Mouse (Mus musculus) midbrain, postnatal 0 days (tissue): Measurements from ENCODE around the gene Fbln2. TPM values are rescaled to one million over a fixed set of nuclear protein-coding genes. Genes with fewer than 3 reads are reported as not detected.

Experiments used
- ATAC-seq: fragments of 200-750 bp; cut with Nextera tagmentation; 2 replicates; pipeline ENCODE4 v1.8.0; 2017; ENCODE audit warnings: moderate number of reproducible peaks, mild to moderate bottlenecking, moderate TSS enrichment, moderate library complexity; ENCODE audit not compliant: low FRiP score
- DNase-seq: peaks from one replicate; pipeline ENCODE4 v3.0.0-alpha.2; 2015; ENCODE audit warnings: low spot score
- H3K27ac ChIP-seq: fragments of 300-500 bp; sonication (generic); 2 replicates; pipeline ENCODE4 v1.5.1; 2014; ENCODE audit warnings: low read depth, mild to moderate bottlenecking, low read length, mixed read lengths
- H3K27me3 ChIP-seq: fragments of 300-500 bp; sonication (generic); 2 replicates; pipeline ENCODE4 v1.6.1; 2014; ENCODE audit warnings: low read length, control low read depth, mixed read lengths; ENCODE audit not compliant: insufficient read depth
- H3K36me3 ChIP-seq: fragments of 300-500 bp; sonication (generic); 2 replicates; pipeline ENCODE4 v1.6.1; 2014; ENCODE audit warnings: low read length, control low read depth, mixed read lengths; ENCODE audit not compliant: insufficient read depth
- H3K4me1 ChIP-seq: fragments of 300-500 bp; sonication (generic); 2 replicates; pipeline ENCODE4 v1.6.1; 2014; ENCODE audit warnings: mild to moderate bottlenecking, control low read depth, antibody characterized with exemption, low read length, mixed read lengths; ENCODE audit not compliant: insufficient read depth
- H3K4me2 ChIP-seq: fragments of 300-500 bp; sonication (generic); 2 replicates; pipeline ENCODE4 v1.6.1; 2014; ENCODE audit warnings: low read depth, mild to moderate bottlenecking, low read length, mixed read lengths; ENCODE audit not compliant: poor library complexity, severe bottlenecking
- H3K4me3 ChIP-seq: fragments of 300-500 bp; sonication (generic); 2 replicates; pipeline ENCODE4 v1.5.1; 2014; ENCODE audit warnings: low read depth, mild to moderate bottlenecking, low read length, moderate library complexity
- H3K9ac ChIP-seq: fragments of 300-500 bp; sonication (generic); replicated peaks from 2 replicates; pipeline ENCODE4 v1.6.1; 2014; ENCODE audit warnings: mild to moderate bottlenecking, low read length, moderate library complexity, mixed read lengths; ENCODE audit not compliant: poor library complexity, severe bottlenecking
- H3K9me3 ChIP-seq: fragments of 300-500 bp; sonication (generic); 2 replicates; pipeline ENCODE4 v1.6.1; 2016; ENCODE audit warnings: low read length, control low read depth
- CTCF ChIP-seq: IDR thresholded peaks from 2 replicates; pipeline ENCODE4 v1.5.1; 2016; ENCODE audit warnings: antibody characterized with exemption, mild to moderate bottlenecking
- WGBS: fragments of 180-500 bp; shearing (Covaris S2); extraction: QIAGEN DNeasy Blood & Tissue Kit; methylation state at CpG from one replicate; pipeline ENCODE4 v1.1.7; 2014; 5-methylcytosine and 5-hydroxymethylcytosine counted together
- polyA plus RNA-seq: library from polyadenylated mRNA; unstranded; fragments of >200 nt; fragmentation: Nextera tagmentation; extraction: Ambion mirVana; gene quantifications from 2 replicates; pipeline ENCODE4 v1.2.1, GENCODE M21; 2015
- total RNA-seq: library from RNA; depleted of rRNA; stranded (reverse); fragments of >200 nt; gene quantifications from 2 replicates; pipeline ENCODE4 v1.2.3, GENCODE M21; 2014

The Fbln2 gene
- total and polyA plus RNA-seq, 2 experiments from 2014 or later = 12.1 to 33.5 TPM

DNA sequence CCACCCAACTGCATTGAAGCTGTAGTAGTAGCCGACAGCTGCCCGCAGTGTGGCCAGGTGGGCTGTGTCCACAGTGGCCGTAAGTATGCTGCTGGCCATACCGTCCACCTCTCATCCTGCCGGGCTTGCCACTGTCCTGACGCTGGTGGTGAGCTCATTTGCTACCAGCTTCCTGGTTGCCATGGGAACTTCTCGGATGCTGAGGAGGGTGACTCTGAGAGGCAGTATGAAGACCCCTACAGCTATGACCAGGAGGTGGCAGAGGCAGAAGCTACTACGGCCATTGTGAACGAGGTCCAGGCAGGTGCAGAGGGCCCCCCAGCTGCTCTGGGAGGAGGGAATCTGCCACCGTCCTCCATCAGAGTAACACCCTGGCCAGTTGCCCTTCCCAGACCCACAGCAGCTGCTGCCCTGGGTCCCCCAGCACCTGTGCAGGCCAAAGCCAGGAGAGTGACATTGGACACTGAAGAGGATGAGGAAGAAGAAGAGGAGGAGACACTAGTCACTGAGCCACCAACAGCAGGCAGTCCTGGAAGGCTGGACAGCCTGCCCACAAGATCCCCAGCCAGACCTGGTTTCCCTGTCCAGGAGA, 21.3 kb downstream of the Fbln2 start:
- Histone ChIP-seq H3K27me3 (no peaks in the 10 kb centered on the region), H3K4me2 (no peak overlapping the region), H3K36me3 (no peaks in the 10 kb centered on the region), H3K9ac (no peak overlapping the region), H3K27ac (no peak overlapping the region), H3K9me3 (no peaks in the 10 kb centered on the region), H3K4me3 (no peak overlapping the region), H3K4me1 (no peaks in the 10 kb centered on the region)
- 0 out of 2 replicates have a peak, but pooled peaks have one; percentile 21 for TF ChIP-seq CTCF
- ATAC-seq = no peak
- 44% methylated on average over 10 of the region's 10 CpGs for WGBS
- no peak for DNase-seq

DNA sequence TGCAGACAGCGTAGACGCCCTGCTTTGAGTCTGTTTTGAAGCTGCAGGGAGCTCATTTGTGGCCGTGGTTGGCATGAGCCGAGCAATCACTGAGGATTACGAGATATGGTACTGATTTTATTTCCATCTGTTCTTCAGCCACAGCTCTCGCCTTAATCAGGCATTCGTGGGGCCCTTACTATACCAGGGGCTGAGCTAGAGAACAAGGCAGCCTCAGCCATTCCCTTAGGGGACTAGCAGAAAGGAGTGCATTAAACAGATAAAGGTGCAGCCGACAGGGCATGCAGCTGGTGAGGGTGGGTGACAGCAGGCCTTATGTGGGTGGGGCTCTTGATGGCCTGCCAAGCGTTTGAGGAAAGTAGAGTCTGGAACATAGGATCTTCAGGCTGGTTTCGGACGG, 23.8 kb downstream of the Fbln2 start:
- no peak overlapping the region for H3K4me2 ChIP-seq
- no peaks in the 10 kb centered on the region for H3K9me3 ChIP-seq
- ATAC-seq (no peak), DNase-seq (no peak)
- no peak overlapping the region for H3K4me3 ChIP-seq
- H3K27me3 ChIP-seq = no peaks in the 10 kb centered on the region
- WGBS = 36% methylated on average over 11 of the region's 11 CpGs
- H3K9ac ChIP-seq = no peak overlapping the region
- H3K36me3 ChIP-seq = no peaks in the 10 kb centered on the region
- H3K4me1 ChIP-seq = no peaks in the 10 kb centered on the region
- no peak overlapping the region for H3K27ac ChIP-seq
- no peak for TF ChIP-seq CTCF

DNA sequence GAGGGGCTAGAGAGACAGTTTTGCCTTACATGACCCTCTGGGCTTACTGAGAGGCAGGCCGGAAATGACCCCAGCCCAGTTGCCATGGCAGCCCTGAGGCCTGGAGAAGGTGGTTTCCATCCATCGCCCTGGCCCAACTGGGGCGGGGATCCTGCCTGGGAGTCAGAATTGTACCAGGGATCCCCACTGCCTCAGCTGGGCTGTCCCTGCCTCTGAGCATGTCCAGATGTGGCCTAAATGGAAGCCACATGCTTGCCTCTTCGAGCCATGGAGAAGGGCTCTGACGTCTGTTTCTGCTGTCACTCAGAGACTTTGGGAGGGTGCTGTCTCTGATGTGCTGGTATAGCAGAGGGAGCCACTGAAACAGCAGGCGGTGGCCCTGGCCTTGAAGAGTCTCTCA, 24.2 kb downstream of the Fbln2 start:
- H3K4me2 ChIP-seq = no peak overlapping the region
- no peak overlapping the region for H3K9ac ChIP-seq
- H3K4me1 ChIP-seq = no peaks in the 10 kb centered on the region
- H3K36me3 ChIP-seq = no peaks in the 10 kb centered on the region
- no peak for DNase-seq
- WGBS = 46% methylated on average over 6 of the region's 6 CpGs
- ATAC-seq = no peak
- no peaks in the 10 kb centered on the region for H3K9me3 ChIP-seq
- no peaks in the 10 kb centered on the region for H3K27me3 ChIP-seq
- H3K4me3 ChIP-seq = no peak overlapping the region
- H3K27ac ChIP-seq = no peak overlapping the region
- no peak for TF ChIP-seq CTCF

DNA sequence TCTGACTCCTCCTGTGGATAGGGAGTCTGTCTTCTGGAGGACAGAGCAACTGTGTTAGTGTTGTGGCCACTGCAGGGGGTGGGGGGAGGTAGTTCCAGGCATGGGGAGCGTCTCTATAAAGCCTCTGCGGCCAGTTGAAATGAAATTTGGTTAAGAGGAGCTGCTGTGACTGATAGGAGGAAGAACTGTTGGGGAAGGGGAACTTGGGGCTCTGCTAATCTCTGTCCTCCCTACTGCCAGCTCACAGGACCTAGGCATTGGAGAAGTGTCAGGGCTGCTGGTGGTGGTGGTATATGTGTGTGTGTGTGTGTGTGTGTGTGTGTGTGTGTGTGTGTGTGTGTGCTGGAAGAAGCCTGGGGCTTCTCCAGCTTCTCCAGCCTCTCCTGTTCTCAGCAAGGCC, 25.0 kb downstream of the Fbln2 start:
- WGBS = 56% methylated on average over 2 of the region's 2 CpGs
- no peak overlapping the region for H3K9ac ChIP-seq

DNA sequence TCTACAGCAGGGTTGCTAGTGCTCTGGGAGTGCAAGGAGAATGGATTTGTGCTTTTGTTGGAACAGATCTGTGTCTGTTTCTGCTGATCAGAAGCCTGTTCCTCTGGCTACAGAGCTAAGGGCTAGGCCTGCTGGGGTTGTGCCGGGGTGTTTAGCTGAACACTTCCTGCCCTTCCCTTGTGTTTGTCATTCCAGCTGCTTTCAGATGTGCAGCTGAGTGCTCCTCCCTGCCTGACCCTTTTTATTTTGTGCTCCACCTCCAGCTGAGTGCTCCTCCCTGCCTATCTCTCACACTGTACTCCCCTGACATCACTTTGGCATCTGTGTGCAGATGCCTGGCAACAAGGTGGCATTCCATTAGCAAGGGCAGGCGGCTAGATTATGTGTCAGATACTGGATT, 28.3 kb downstream of the Fbln2 start:
- 50% methylated on average over 2 of the region's 2 CpGs for WGBS
- no peaks in the 10 kb centered on the region for H3K9me3 ChIP-seq
- H3K4me1 ChIP-seq = no peaks in the 10 kb centered on the region
- H3K4me3 ChIP-seq = no peak overlapping the region
- no peak for DNase-seq
- ATAC-seq = no peak
- no peak overlapping the region for H3K4me2 ChIP-seq
- no peak overlapping the region for H3K27ac ChIP-seq
- no peaks in the 10 kb centered on the region for H3K36me3 ChIP-seq
- no peak overlapping the region for H3K9ac ChIP-seq
- no peak for TF ChIP-seq CTCF
- no peaks in the 10 kb centered on the region for H3K27me3 ChIP-seq

More for the DNA sequence above, 25.0 kb downstream of the Fbln2 start:
- DNase-seq (no peak), ATAC-seq (no peak)
- no peak overlapping the region for H3K4me3 ChIP-seq
- no peaks in the 10 kb centered on the region for H3K4me1 ChIP-seq
- H3K9me3 ChIP-seq = no peaks in the 10 kb centered on the region
- no peak for TF ChIP-seq CTCF
- no peaks in the 10 kb centered on the region for H3K36me3 ChIP-seq
- H3K4me2 ChIP-seq = no peak overlapping the region
- no peaks in the 10 kb centered on the region for H3K27me3 ChIP-seq
- H3K27ac ChIP-seq = no peak overlapping the region

DNA sequence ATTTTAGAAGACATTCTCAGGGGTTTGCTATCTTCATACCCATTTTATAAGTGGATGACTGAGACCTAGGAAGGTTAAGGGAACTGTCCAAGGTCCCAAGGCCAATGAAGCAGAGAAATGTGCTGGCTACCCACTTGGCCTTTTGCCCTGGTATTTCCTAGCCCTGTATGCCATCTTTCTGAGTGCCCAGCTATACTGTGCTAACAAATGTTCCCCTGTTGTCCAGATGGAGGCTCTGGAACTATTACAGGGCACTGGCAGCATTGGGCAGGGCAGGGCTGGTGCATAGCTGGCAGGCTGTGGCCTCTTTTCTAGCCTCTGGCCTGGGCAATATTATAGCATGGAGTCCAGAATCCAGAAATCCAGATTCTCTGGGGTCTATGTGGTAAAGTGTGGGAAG, 28.7 kb downstream of the Fbln2 start:
- Histone ChIP-seq H3K4me3 (no peak overlapping the region), H3K9me3 (no peaks in the 10 kb centered on the region), H3K4me1 (no peaks in the 10 kb centered on the region), H3K27me3 (no peaks in the 10 kb centered on the region), H3K9ac (no peak overlapping the region), H3K36me3 (no peaks in the 10 kb centered on the region), H3K4me2 (no peak overlapping the region), H3K27ac (no peak overlapping the region)
- no peak for TF ChIP-seq CTCF
- DNase-seq (peak; percentile 46), ATAC-seq (no peak; the same call in 1 of the 2 replicates)
